Mouse (Mus musculus) lung, postnatal 0 days (tissue): ENCODE data around the gene 9530053A07Rik. TPM values are rescaled to one million over a fixed set of nuclear protein-coding genes. Genes with fewer than 3 reads are reported as not detected.

Experiments used
- ATAC-seq: fragments of 200-750 bp; cut with Nextera tagmentation; 2 replicates; pipeline ENCODE4 v1.8.0; 2017; ENCODE audit warnings: moderate library complexity
- DNase-seq: peaks from one replicate; pipeline ENCODE4 v3.0.0-alpha.2; 2016; ENCODE audit warnings: low spot score
- H3K27ac ChIP-seq: fragments of 300-500 bp; sonication (generic); 2 replicates; pipeline ENCODE4 v1.5.1; 2014; ENCODE audit warnings: antibody characterized with exemption, mild to moderate bottlenecking, low read length, mixed read lengths
- H3K27me3 ChIP-seq: fragments of 300-500 bp; sonication (generic); replicated peaks from 2 replicates; pipeline ENCODE4 v1.6.1; 2014; ENCODE audit warnings: low read length, mixed read lengths; ENCODE audit not compliant: insufficient read depth
- H3K36me3 ChIP-seq: fragments of 300-500 bp; sonication (generic); 2 replicates; pipeline ENCODE4 v1.6.1; 2014; ENCODE audit warnings: low read length, mixed read lengths; ENCODE audit not compliant: insufficient read depth
- H3K4me1 ChIP-seq: fragments of 300-500 bp; sonication (generic); 2 replicates; pipeline ENCODE4 v1.6.1; 2014; ENCODE audit warnings: antibody characterized with exemption, low read depth, low read length, mixed read lengths; ENCODE audit not compliant: insufficient read depth
- H3K4me2 ChIP-seq: fragments of 300-500 bp; sonication (generic); replicated peaks from 2 replicates; pipeline ENCODE4 v1.6.1; 2014; ENCODE audit warnings: low read depth, mild to moderate bottlenecking, low read length, moderate library complexity, mixed read lengths
- H3K4me3 ChIP-seq: fragments of 300-500 bp; sonication (generic); 2 replicates; pipeline ENCODE4 v1.5.1; 2014; ENCODE audit warnings: low read depth, low read length
- H3K9ac ChIP-seq: fragments of 300-500 bp; sonication (generic); replicated peaks from 2 replicates; pipeline ENCODE4 v1.6.1; 2014; ENCODE audit warnings: low read depth, mild to moderate bottlenecking
- H3K9me3 ChIP-seq: fragments of 300-500 bp; sonication (generic); 2 replicates; pipeline ENCODE4 v1.6.1; 2016; ENCODE audit warnings: low read length, mixed read lengths
- CTCF ChIP-seq: IDR thresholded peaks from 2 replicates; pipeline ENCODE4 v1.5.1; 2016; ENCODE audit warnings: antibody characterized with exemption, mild to moderate bottlenecking
- EP300 ChIP-seq: IDR thresholded peaks from 2 replicates; pipeline ENCODE4 v1.6.1; 2016; ENCODE audit warnings: antibody characterized with exemption, mild to moderate bottlenecking, control low read depth
- WGBS: fragments of 180-500 bp; shearing (Covaris S2); extraction: QIAGEN DNeasy Blood & Tissue Kit; methylation state at CpG from one replicate; pipeline ENCODE4 v1.1.7; 2014; 5-methylcytosine and 5-hydroxymethylcytosine counted together
- polyA plus RNA-seq: library from polyadenylated mRNA; unstranded; fragments of >200 nt; fragmentation: Nextera tagmentation; extraction: Ambion mirVana; gene quantifications from 2 replicates; pipeline ENCODE4 v1.2.1, GENCODE M21; 2015

Gene 9530053A07Rik
- polyA plus RNA-seq, 1 experiment from 2014 or later: 0.51 TPM

GRCm38 (mm10) chr7:28180890-28181289 lies 51.6 kb downstream of the 9530053A07Rik start:
- ATAC-seq: no peak
- TF ChIP-seq EP300 (no peak), CTCF (no peak)
- WGBS: 73% methylated on average over 5 of the region's 5 CpGs
- no peak for DNase-seq
- Histone ChIP-seq H3K9ac (no peak overlapping the region), H3K9me3 (no peaks in the 10 kb centered on the region), H3K4me2 (peak overlapping the region; percentile 99), H3K27ac (no peak overlapping the region), H3K36me3 (peaks cover 38% of the 10 kb centered on the region), H3K27me3 (no peaks in the 10 kb centered on the region), H3K4me1 (no peaks in the 10 kb centered on the region), H3K4me3 (no peak overlapping the region; the same call in 1 of the 2 replicates)

DNA sequence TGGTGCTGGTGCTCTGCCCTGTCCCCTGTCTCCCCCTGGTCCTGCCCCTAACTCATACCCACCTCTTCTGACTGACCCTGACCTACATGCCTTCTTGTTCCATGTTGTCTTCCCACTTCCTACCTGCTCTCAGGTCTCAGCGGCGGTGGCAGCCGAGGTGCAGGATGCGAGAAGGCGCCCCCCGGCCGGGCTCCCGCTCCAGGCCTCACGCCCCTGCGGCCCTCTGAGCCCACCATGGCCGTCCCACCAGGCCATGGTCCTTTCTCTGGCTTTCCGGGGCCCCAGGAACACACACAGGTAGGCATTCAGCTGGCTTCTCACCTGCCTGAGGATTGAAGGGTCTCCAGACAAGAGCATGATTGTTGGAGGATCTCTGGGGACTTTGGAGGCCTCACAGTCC lies 52.1 kb downstream of the 9530053A07Rik start:
- Histone ChIP-seq H3K4me2 (no peak overlapping the region), H3K9me3 (no peaks in the 10 kb centered on the region), H3K27ac (no peak overlapping the region), H3K4me1 (no peaks in the 10 kb centered on the region), H3K4me3 (no peak overlapping the region), H3K36me3 (peaks cover 38% of the 10 kb centered on the region), H3K27me3 (no peaks in the 10 kb centered on the region), H3K9ac (no peak overlapping the region)
- 96% methylated on average over 12 of the region's 12 CpGs for WGBS
- no peak for TF ChIP-seq CTCF
- no peak for TF ChIP-seq EP300
- no peak for ATAC-seq
- DNase-seq: no peak

DNA sequence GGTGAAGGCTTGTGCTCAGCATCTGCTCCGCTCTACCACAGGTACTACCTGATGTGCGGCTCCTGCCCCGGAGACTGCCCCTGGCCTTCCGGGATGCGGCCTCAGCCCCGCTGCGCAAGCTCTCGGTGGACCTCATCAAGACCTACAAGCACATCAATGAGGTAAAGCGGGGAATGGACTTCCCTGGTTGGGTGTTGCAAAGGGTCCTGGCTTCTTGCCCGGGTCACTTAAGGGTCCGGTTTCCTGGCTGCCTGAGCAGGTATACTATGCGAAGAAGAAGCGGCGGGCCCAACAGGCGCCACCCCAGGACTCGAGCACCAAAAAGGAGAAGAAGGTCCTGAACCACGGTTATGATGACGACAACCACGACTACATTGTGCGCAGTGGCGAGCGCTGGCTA lies 53.1 kb downstream of the 9530053A07Rik start:
- Histone ChIP-seq H3K4me3 (no peak overlapping the region), H3K4me1 (no peaks in the 10 kb centered on the region), H3K9ac (no peak overlapping the region), H3K27me3 (no peaks in the 10 kb centered on the region), H3K27ac (no peak overlapping the region), H3K4me2 (no peak overlapping the region), H3K36me3 (peaks cover 42% of the 10 kb centered on the region), H3K9me3 (no peaks in the 10 kb centered on the region)
- DNase-seq (no peak), ATAC-seq (no peak)
- WGBS: 93% methylated on average over 22 of the region's 22 CpGs
- TF ChIP-seq EP300 (no peak), CTCF (no peak)

DNA sequence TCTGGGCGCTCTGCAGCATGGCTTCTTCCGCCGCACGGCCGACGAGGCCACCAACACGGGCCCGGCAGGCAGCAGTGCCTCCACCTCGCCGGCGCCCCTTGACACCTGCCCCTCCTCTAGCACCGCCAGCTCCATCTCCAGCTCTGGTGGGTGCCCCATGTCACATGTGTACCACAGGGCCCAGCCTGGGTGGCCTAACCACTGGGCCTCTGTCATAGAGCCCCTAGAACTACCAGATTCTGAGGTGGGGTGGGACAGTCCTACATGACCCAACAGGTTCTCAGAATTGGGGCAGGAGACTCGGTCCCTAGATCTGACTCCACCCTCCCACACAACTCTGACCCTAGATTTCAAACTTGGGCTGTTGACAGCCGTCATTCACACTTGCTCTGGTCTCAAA lies 56.6 kb downstream of the 9530053A07Rik start:
- Histone ChIP-seq H3K27me3 (no peaks in the 10 kb centered on the region), H3K4me3 (no peak overlapping the region), H3K4me1 (no peaks in the 10 kb centered on the region), H3K4me2 (no peak overlapping the region), H3K36me3 (peaks cover 52% of the 10 kb centered on the region), H3K9me3 (no peaks in the 10 kb centered on the region), H3K27ac (no peak overlapping the region), H3K9ac (no peak overlapping the region)
- ATAC-seq: 0 out of 2 replicates have a peak, but pooled peaks have one; percentile 12
- no peak for DNase-seq
- WGBS: 91% methylated on average over 14 of the region's 14 CpGs
- TF ChIP-seq CTCF (no peak), EP300 (no peak)

GRCm38 (mm10) chr7:28186631-28187030 lies 57.4 kb downstream of the 9530053A07Rik start:
- peaks cover 52% of the 10 kb centered on the region for H3K36me3 ChIP-seq
- H3K4me1 ChIP-seq: no peaks in the 10 kb centered on the region
- no peaks in the 10 kb centered on the region for H3K27me3 ChIP-seq
- ATAC-seq (no peak), DNase-seq (no peak)
- no peak overlapping the region for H3K27ac ChIP-seq
- H3K9ac ChIP-seq: no peak overlapping the region
- no peaks in the 10 kb centered on the region for H3K9me3 ChIP-seq
- H3K4me2 ChIP-seq: no peak overlapping the region
- H3K4me3 ChIP-seq: no peak overlapping the region
- WGBS: 82% methylated on average over 7 of the region's 8 CpGs
- TF ChIP-seq CTCF: no peak
- no peak for TF ChIP-seq EP300

DNA sequence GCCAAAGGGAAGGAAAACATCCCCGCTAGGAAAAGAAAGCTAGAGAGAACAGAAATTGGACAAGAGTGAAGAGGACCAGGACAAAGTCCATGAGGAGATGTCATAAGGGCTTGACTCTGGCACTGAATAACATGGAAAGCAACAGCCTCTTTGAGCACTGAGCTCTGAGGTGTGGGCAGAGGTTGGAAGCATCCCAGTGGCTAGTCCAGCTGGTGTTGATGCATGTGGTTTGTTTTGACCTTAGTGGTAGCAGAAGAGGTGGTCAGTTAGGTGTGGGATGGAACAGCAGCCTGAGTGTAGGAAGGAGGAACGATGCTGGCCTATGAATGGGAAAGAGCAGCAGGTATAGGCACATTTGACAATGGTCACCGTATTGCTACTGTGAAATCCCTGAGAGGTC lies 62.2 kb downstream of the 9530053A07Rik start:
- DNase-seq (no peak), ATAC-seq (no peak)
- H3K9ac ChIP-seq: no peak overlapping the region
- no peak overlapping the region for H3K27ac ChIP-seq
- no peak overlapping the region for H3K4me3 ChIP-seq
- no peaks in the 10 kb centered on the region for H3K4me1 ChIP-seq
- peaks cover 18% of the 10 kb centered on the region for H3K36me3 ChIP-seq
- WGBS: 91% methylated on average over 3 of the region's 3 CpGs
- TF ChIP-seq EP300: no peak
- no peak for TF ChIP-seq CTCF
- H3K9me3 ChIP-seq: no peaks in the 10 kb centered on the region
- no peak overlapping the region for H3K4me2 ChIP-seq
- H3K27me3 ChIP-seq: no peaks in the 10 kb centered on the region

DNA sequence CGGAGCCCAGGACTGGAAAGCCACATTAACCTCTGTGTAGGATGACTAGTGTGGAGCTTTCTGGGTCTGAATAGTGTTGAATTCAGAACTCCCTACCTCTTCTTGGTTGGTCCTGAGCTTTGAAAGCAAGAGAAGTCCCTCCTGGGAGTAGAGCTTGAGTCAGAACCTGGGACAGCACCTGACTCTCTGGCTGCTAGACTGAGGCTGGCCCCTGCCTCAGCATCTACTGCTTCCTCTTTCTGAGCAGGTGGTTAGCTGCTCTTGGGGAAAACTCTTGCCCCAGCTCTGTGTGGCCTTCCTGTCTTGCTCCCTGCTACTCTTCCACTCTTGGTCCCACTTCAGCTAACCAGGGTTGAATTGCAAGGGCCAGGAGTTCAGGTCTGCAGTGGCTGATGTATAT lies 62.6 kb downstream of the 9530053A07Rik start:
- no peak for ATAC-seq
- H3K36me3 ChIP-seq: peaks cover 14% of the 10 kb centered on the region; the same call in 1 of the 2 replicates
- 90% methylated on average over 1 of the region's 1 CpGs for WGBS

More for the DNA sequence above, 62.6 kb downstream of the 9530053A07Rik start:
- H3K27ac ChIP-seq: no peak overlapping the region
- no peaks in the 10 kb centered on the region for H3K4me1 ChIP-seq
- no peak overlapping the region for H3K4me2 ChIP-seq
- no peaks in the 10 kb centered on the region for H3K9me3 ChIP-seq
- no peaks in the 10 kb centered on the region for H3K27me3 ChIP-seq
- no peak overlapping the region for H3K4me3 ChIP-seq
- H3K9ac ChIP-seq: no peak overlapping the region
- no peak for DNase-seq
- TF ChIP-seq EP300 (no peak), CTCF (no peak)
